Mouse (Mus musculus): ENCODE measurements around the gene Ttc28. TPM values are rescaled to one million over a fixed set of nuclear protein-coding genes. Genes with fewer than 3 reads are reported as not detected.
A peak's percentile ranks its signal among the peaks of the same experiment; 100 is the strongest.

Ttc28 gene
- total RNA-seq, 2 experiments from 2014 or later: 97.3 to 112 TPM

- intact Hi-C loops (cut with DNase I): no loop called here
- DNase-seq: peak; percentile 53
Observed at GRCm38 (mm10) chr5:111073316-111073736, 193.7 kb downstream of the Ttc28 start.

GRCm38 (mm10) chr5:111074050-111074449, 194.4 kb downstream of the Ttc28 start:
- intact Hi-C loops (cut with DNase I): no loop called here
- DNase-seq: no peak

GRCm38 (mm10) chr5:111075841-111076240, 196.2 kb downstream of the Ttc28 start:
- intact Hi-C loops (cut with DNase I): no loop called here
- DNase-seq: no peak

- no peak for DNase-seq
- intact Hi-C loops (cut with DNase I): no loop called here
Observed at GRCm38 (mm10) chr5:111077261-111077660, 197.7 kb downstream of the Ttc28 start.

- intact Hi-C loops (cut with DNase I): no loop called here
- no peak for DNase-seq
Observed at GRCm38 (mm10) chr5:111080601-111081000, 201.0 kb downstream of the Ttc28 start.

- DNase-seq: no peak
- intact Hi-C loops (cut with DNase I): no loop called here
Observed at GRCm38 (mm10) chr5:111085849-111086248, 206.2 kb downstream of the Ttc28 start.

GRCm38 (mm10) chr5:111096750-111097149, 217.1 kb downstream of the Ttc28 start:
- no peak for DNase-seq
- intact Hi-C loops (cut with DNase I): no loop called here

- intact Hi-C loops (cut with DNase I): no loop called here
Observed at GRCm38 (mm10) chr5:111097233-111098160, 217.9 kb downstream of the Ttc28 start.

GRCm38 (mm10) chr5:111098516-111099274, 219.1 kb downstream of the Ttc28 start:
- intact Hi-C loops (cut with DNase I): no loop called here
- peak; percentile 49 for DNase-seq

More at GRCm38 (mm10) chr5:111097233-111098160, 217.9 kb downstream of the Ttc28 start:
- peak; percentile 48 for DNase-seq

GRCm38 (mm10) chr5:111100585-111100984, 221.0 kb downstream of the Ttc28 start:
- intact Hi-C loops (cut with DNase I): no loop called here
- DNase-seq: no peak

- intact Hi-C loops (cut with DNase I): no loop called here
- no peak for DNase-seq
Observed at GRCm38 (mm10) chr5:111101383-111101932, 221.9 kb downstream of the Ttc28 start.

GRCm38 (mm10) chr5:111104801-111105200, 225.2 kb downstream of the Ttc28 start:
- peak; percentile 80 for DNase-seq
- intact Hi-C loops (cut with DNase I): no loop called here

- no peak for DNase-seq
- intact Hi-C loops (cut with DNase I): no loop called here
Observed at GRCm38 (mm10) chr5:111111378-111111777, 231.8 kb downstream of the Ttc28 start.

GRCm38 (mm10) chr5:111113183-111113582, 233.6 kb downstream of the Ttc28 start:
- intact Hi-C loops (cut with DNase I): no loop called here
- DNase-seq: no peak

GRCm38 (mm10) chr5:111113694-111114375, 234.2 kb downstream of the Ttc28 start:
- intact Hi-C loops (cut with DNase I): no loop called here
- no peak for DNase-seq

- intact Hi-C loops (cut with DNase I): no loop called here
Observed at GRCm38 (mm10) chr5:111114597-111114996, 235.0 kb downstream of the Ttc28 start.

GRCm38 (mm10) chr5:111115519-111116350, 236.1 kb downstream of the Ttc28 start:
- peak; percentile 38 for DNase-seq
- intact Hi-C loops (cut with DNase I): no loop called here

More at GRCm38 (mm10) chr5:111114597-111114996, 235.0 kb downstream of the Ttc28 start:
- DNase-seq: no peak

- intact Hi-C loops (cut with DNase I): no loop called here
- no peak for DNase-seq
Observed at GRCm38 (mm10) chr5:111119805-111120204, 240.2 kb downstream of the Ttc28 start.

- intact Hi-C loops (cut with DNase I): no loop called here
- DNase-seq: peak; percentile 48
Observed at GRCm38 (mm10) chr5:111120298-111120697, 240.7 kb downstream of the Ttc28 start.
